Mouse (Mus musculus) frontal cortex, adult (tissue): ENCODE results near the gene Lefty1.
"Not testable (repeated sequence)": the region's sequence is repeated elsewhere in the genome, so short reads cannot be mapped to it uniquely, and the experiment has no call there.

Experiments used
- ATAC-seq: cut with Nextera tagmentation; 2 replicates; pipeline ENCODE4 v1.9.2; 2017; ENCODE audit warnings: mild to moderate bottlenecking, moderate library complexity, mixed read lengths; ENCODE audit not compliant: low TSS enrichment

Gene Lefty1

GRCm38 (mm10) chr1:180919686-180920085, 15.1 kb upstream of the Lefty1 start:
- no peak for ATAC-seq

GRCm38 (mm10) chr1:180922273-180923048, 12.4 kb upstream of the Lefty1 start:
- peak; percentile 55; the same call in 1 of the 2 replicates for ATAC-seq

GRCm38 (mm10) chr1:180924737-180925136, 10.1 kb upstream of the Lefty1 start:
- no peak for ATAC-seq

- ATAC-seq = no peak
Measured at GRCm38 (mm10) chr1:180926286-180926685, 8.5 kb upstream of the Lefty1 start.

- no peak for ATAC-seq
Measured at GRCm38 (mm10) chr1:180929599-180929998, 5.2 kb upstream of the Lefty1 start.

GRCm38 (mm10) chr1:180931106-180931505, 3.7 kb upstream of the Lefty1 start:
- ATAC-seq = no peak

GRCm38 (mm10) chr1:180933659-180934058, 1.2 kb upstream of the Lefty1 start:
- no peak for ATAC-seq

- ATAC-seq = peak; percentile 52; the same call in 1 of the 2 replicates
Measured at GRCm38 (mm10) chr1:180936610-180937398, 2.0 kb downstream of the Lefty1 start.

- not testable (repeated sequence) for ATAC-seq
Measured at GRCm38 (mm10) chr1:180937631-180938030, 2.8 kb downstream of the Lefty1 start.

GRCm38 (mm10) chr1:180938781-180939180, 4.0 kb downstream of the Lefty1 start:
- not testable (repeated sequence) for ATAC-seq

GRCm38 (mm10) chr1:180940776-180941460, 6.1 kb downstream of the Lefty1 start:
- no peak for ATAC-seq

GRCm38 (mm10) chr1:180941726-180942125, 6.9 kb downstream of the Lefty1 start:
- no peak for ATAC-seq

GRCm38 (mm10) chr1:180942166-180943031, 7.6 kb downstream of the Lefty1 start, which contains the start of gene Tmem63a:
Gene Tmem63a, plus strand, starts transcription at chr1:180942344.
- ATAC-seq = peak; percentile 45

GRCm38 (mm10) chr1:180943032-180943644, 8.3 kb downstream of the Lefty1 start:
- ATAC-seq = no peak

- no peak for ATAC-seq
Measured at GRCm38 (mm10) chr1:180943896-180944295, 9.1 kb downstream of the Lefty1 start.

- no peak for ATAC-seq
Measured at GRCm38 (mm10) chr1:180944553-180944952, 9.7 kb downstream of the Lefty1 start.

- peak; percentile 48 for ATAC-seq
Measured at GRCm38 (mm10) chr1:180945001-180945980, 10.5 kb downstream of the Lefty1 start.

GRCm38 (mm10) chr1:180946448-180946847, 11.6 kb downstream of the Lefty1 start:
- no peak for ATAC-seq

GRCm38 (mm10) chr1:180952085-180952746, 17.4 kb downstream of the Lefty1 start:
- no peak for ATAC-seq
